Mouse (Mus musculus): ENCODE data around the gene Cdc34. TPM values are rescaled to one million over a fixed set of nuclear protein-coding genes. Genes with fewer than 3 reads are reported as not detected.
"Not testable (repeated sequence)": the region's sequence is repeated elsewhere in the genome, so short reads cannot be mapped to it uniquely, and the experiment has no call there.

The Cdc34 gene
- total RNA-seq, 2 experiments from 2014 or later = 80.7 to 84.8 TPM

DNA sequence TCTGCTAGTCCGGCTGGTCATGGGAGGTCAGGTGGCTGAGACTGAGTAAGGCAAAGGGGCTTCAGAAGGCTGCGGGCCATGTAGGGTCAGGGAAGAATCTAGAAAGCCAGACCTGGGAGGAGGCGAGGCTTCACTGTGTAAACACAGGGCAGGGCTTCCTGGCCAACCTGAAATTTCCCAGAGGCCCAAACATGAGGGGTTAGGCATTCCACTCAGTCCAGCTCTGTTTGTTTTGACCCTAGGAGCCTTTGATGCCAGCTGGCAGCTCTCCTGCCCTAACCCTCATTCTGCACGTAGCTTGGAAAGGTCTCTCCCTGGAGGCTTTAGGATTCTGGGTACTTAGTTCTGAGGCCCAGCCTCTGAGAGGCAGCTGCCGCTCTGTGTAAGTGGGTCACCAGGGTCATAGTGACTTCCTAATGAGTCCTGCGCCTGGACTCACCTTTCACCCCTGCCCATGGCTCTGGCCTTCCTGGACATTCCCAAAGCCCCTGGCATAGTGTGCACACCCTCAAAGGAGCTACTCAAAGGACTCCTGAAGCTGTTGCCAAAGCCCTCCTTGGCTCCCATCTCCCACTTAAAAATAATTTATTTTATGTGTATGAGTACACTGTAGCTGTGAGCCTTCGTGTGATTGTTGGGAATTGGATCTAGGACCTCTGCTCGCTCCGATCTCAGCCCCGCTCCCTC, 19.6 kb downstream of the Cdc34 start:
- Histone ChIP-seq H3K4me3 (no peak overlapping the region), H3K27ac (peak overlapping the region; percentile 78)
- DNase-seq (ENCODE audit: extremely low spot score in 1 of 2, low spot score in 2 of 2) = no peak
- intact Hi-C loops (cut with DNase I) = no loop called here
- no peak for TF ChIP-seq CTCF (IDR thresholded peaks at IDR 0.05)

DNA sequence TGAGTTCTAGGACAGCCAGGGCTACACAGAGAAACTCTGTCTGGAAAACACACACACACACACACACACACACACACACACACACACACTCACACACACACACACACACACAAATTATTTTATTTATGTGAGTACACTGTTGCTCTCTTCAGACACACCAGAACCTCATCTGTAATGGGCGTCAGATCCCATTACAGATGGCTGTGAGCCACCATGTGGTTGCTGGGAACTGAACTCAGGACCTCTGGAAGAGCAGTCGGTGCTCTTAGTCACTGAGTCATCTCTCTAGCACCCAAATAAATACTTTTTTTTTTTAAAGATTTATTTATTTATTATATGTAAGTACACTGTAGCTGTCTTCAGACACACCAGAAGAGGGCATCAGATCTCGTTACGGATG, 21.0 kb downstream of the Cdc34 start:
- H3K4me3 ChIP-seq; H3K27ac ChIP-seq; intact Hi-C loops (cut with DNase I); DNase-seq (ENCODE audit: extremely low spot score in 1 of 2, low spot score in 2 of 2): not testable (repeated sequence)

GRCm38 (mm10) chr10:79703541-79703940, 21.5 kb downstream of the Cdc34 start:
- H3K4me3 ChIP-seq = peak overlapping the region; percentile 97
- no peak for TF ChIP-seq CTCF (IDR thresholded peaks at IDR 0.05)
- intact Hi-C loops (cut with DNase I) = no loop called here
- H3K27ac ChIP-seq = peak overlapping the region; percentile 80
- DNase-seq (ENCODE audit: extremely low spot score in 1 of 2, low spot score in 2 of 2) = no peak

DNA sequence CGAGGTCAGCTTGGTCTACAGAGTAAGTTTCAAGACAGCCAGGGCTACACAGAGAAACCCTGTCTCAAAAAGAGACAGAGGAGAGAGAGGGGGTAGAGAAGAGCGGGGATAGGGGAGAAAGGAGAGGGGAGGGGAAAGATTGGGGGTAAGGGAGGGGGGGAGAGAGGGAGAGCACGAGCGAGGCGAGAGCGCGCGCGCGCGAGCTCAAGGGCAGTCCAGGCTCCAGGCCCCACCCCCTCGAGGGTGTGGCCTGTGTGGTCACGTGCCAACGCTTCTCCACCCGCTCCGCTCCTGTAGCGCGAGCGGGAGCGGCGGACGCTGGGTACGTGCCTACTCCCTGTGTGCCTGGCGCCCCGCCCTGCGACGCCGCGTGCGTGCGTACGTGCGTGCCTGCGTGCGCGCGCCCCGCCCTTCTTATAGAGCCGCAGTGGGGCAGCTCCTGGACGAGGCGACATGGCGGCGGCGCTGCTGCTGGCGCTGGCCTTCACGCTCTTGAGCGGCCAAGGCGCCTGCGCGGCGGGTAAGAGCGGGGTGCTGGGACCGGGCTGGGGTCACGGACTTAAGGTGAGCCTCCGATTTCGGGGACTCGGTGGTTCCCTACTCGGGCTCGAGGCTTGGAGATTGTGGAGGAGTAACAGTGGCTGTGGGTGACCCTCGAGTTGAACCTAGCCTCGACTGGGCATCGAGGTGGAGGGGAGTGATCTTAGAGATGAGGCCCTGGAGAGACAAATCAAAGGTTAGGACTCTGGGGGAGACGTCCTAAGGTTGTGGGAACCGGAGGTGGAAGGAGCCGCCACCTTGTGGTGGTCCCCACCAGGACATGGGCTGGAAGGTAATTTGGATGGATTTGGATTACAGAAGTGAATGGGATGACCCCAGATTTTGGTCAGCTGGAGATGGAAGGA, 22.3 kb downstream of the Cdc34 start, which contains the start of gene Bsg:
Gene Bsg, plus strand, starts transcription at position 427 of the 905 bp plus-strand sequence.
- intact Hi-C loops (cut with DNase I) = loop anchor here (2.0 kb wide), 1 partner anchor 62 kb away; the partner anchor contains the start of gene Rnf126
- Histone ChIP-seq H3K4me3 (peak within 1 kb of the TSS; percentile 97), H3K27ac (peak within 1 kb of the TSS; percentile 94)
- DNase-seq (ENCODE audit: extremely low spot score in 1 of 2, low spot score in 2 of 2) = peak; percentile 99
- peak; percentile 52 for TF ChIP-seq CTCF (IDR thresholded peaks at IDR 0.05)

GRCm38 (mm10) chr10:79704970-79705360, 23.0 kb downstream of the Cdc34 start:
- TF ChIP-seq CTCF (IDR thresholded peaks at IDR 0.05) = no peak
- intact Hi-C loops (cut with DNase I) = loop anchor here (2.0 kb wide), 1 partner anchor 62 kb away; the partner anchor contains the start of gene Rnf126
- no peak for DNase-seq (ENCODE audit: extremely low spot score in 1 of 2, low spot score in 2 of 2)
- H3K27ac ChIP-seq = peak overlapping the region; percentile 94
- H3K4me3 ChIP-seq = peak overlapping the region; percentile 97

DNA sequence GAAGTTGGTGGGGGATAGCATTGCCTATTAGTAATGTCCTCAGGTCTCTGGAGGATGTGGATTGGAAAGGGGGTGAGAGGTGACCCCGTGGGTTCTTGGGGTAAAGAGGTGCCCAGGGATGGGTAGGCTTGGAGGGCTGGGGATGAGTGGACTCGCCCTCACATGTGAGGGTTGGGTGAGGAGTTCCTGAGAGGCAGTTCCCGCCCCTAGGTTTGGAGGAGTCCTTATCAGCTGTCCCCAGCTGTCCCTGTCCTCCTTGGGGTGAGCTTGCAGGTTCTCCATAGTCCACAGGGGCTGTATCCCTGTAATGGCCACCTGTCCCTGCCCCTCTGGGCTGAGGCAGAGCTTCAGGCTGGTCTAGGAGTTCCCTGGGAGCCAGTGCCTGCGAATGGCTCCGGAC, 24.0 kb downstream of the Cdc34 start:
- Histone ChIP-seq H3K4me3 (peak overlapping the region; percentile 97), H3K27ac (peak overlapping the region; percentile 94)
- intact Hi-C loops (cut with DNase I) = loop anchor here (2.0 kb wide), 1 partner anchor 61 kb away; the partner anchor contains the start of gene Rnf126
- TF ChIP-seq CTCF (IDR thresholded peaks at IDR 0.05) = no peak
- DNase-seq (ENCODE audit: extremely low spot score in 1 of 2, low spot score in 2 of 2) = no peak

- peak overlapping the region; percentile 94 for H3K27ac ChIP-seq
- intact Hi-C loops (cut with DNase I) = no loop called here
- DNase-seq (ENCODE audit: extremely low spot score in 1 of 2, low spot score in 2 of 2) = no peak
- peak overlapping the region; percentile 97 for H3K4me3 ChIP-seq
- no peak for TF ChIP-seq CTCF (IDR thresholded peaks at IDR 0.05)
Observed at GRCm38 (mm10) chr10:79706406-79707094, 24.6 kb downstream of the Cdc34 start.

DNA sequence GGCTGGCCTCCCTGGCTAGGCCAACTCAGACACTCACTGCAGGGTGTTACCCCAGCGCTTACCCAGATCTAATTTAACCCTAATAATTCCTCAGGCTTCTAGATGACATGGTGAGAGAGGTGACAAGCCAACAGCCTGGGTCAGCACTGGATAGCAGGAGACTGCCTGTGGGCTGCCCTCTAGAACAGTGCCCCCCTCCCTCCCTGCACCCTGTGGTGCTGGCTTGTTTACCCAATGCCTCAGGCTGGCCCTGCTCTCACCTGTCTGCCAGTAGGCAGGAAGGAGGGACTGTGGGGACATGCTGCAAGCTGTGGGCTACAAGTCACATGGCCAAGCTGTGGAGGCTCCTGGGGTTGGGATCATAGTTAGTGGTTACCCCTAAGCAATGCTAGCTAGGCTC, 25.2 kb downstream of the Cdc34 start:
- H3K27ac ChIP-seq = peak overlapping the region; percentile 53
- DNase-seq (ENCODE audit: extremely low spot score in 1 of 2, low spot score in 2 of 2) = no peak
- no peak for TF ChIP-seq CTCF (IDR thresholded peaks at IDR 0.05)
- H3K4me3 ChIP-seq = peak overlapping the region; percentile 97
- intact Hi-C loops (cut with DNase I) = no loop called here

DNA sequence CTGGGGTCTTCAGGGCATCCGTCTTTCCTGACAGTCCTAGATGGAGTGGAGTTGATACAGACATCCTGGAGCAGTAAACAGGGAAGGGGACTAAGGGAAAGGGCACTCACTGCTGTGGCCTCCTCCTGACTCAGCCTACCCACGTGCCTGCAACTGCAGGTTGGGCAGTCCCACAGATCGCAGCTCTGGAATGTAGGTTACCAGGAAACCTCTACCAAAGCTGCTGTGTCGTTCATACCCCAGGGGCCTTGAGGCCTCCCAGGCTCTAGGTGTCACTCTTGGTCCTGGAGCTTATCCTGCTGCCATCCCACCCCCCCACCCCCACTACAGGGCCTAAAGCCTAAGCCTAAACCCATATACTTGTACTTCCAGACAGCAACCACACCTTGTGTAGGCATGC, 25.8 kb downstream of the Cdc34 start:
- Histone ChIP-seq H3K27ac (peak overlapping the region; percentile 53), H3K4me3 (peak overlapping the region; percentile 97)
- intact Hi-C loops (cut with DNase I) = no loop called here
- DNase-seq (ENCODE audit: extremely low spot score in 1 of 2, low spot score in 2 of 2) = no peak
- no peak; the same call in 1 of the 2 replicates for TF ChIP-seq CTCF (IDR thresholded peaks at IDR 0.05)

GRCm38 (mm10) chr10:79708668-79709067, 26.7 kb downstream of the Cdc34 start:
- intact Hi-C loops (cut with DNase I) = no loop called here
- peak overlapping the region; percentile 25; the same call in 1 of the 2 replicates for H3K27ac ChIP-seq
- H3K4me3 ChIP-seq = peak overlapping the region; percentile 25
- no peak for TF ChIP-seq CTCF (IDR thresholded peaks at IDR 0.05)
- DNase-seq (ENCODE audit: extremely low spot score in 1 of 2, low spot score in 2 of 2) = no peak

DNA sequence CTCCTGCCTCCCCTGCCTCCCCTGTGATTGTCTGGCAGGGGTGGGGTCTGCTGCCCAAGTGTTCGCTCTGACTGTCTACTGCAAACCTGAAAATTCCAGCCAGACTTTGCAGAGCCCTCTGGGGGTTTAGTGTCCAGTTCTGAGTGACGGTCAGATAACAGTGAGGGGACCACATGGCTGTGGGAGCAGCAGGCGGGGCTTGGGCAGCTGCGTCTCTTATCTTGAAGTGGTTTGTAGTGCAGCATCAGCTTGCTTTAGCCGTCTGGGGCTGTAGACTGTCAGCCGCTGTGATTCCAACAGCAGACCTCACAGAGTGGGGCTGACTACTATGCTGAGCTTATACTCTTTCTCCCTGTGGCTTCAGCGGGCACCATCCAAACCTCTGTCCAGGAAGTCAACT, 27.3 kb downstream of the Cdc34 start:
- intact Hi-C loops (cut with DNase I) = no loop called here
- Histone ChIP-seq H3K4me3 (peak overlapping the region; percentile 25), H3K27ac (peak overlapping the region; percentile 25)
- no peak for DNase-seq (ENCODE audit: extremely low spot score in 1 of 2, low spot score in 2 of 2)
- TF ChIP-seq CTCF (IDR thresholded peaks at IDR 0.05) = no peak
